Mouse (Mus musculus) thymus, adult 2 months (tissue): Measurements from ENCODE around the gene Cass4.

Experiments
- CTCF ChIP-seq: fragments of 200-500 bp; IDR thresholded peaks from 2 replicates; pipeline ENCODE4 v1.5.1; 2012; ENCODE audit warnings: mild to moderate bottlenecking, control low read depth, low read length, moderate library complexity, borderline replicate concordance; ENCODE audit not compliant: control insufficient read depth, poor library complexity, insufficient read depth; ENCODE audit errors: extremely low read depth
- POLR2A ChIP-seq: fragments of 200-500 bp; IDR thresholded peaks from 2 replicates; pipeline ENCODE4 v1.6.1; 2012; ENCODE audit warnings: mild to moderate bottlenecking, low read length, control low read depth, moderate library complexity; ENCODE audit not compliant: control insufficient read depth, poor library complexity, insufficient read depth; ENCODE audit errors: extremely low read depth

- peak; percentile 59; the same call in 1 of the 2 replicates for TF ChIP-seq CTCF
- TF ChIP-seq POLR2A, result no peak
Observed at GRCm38 (mm10) chr2:172474970-172475369, 81.4 kb downstream of the Cass4 start.
